Mouse (Mus musculus): ENCODE measurements around the gene Synj2. TPM values are rescaled to one million over a fixed set of nuclear protein-coding genes. Genes with fewer than 3 reads are reported as not detected.

Gene Synj2
- polyA plus RNA-seq, 1 experiment from 2014 or later: 2.4 TPM

DNA sequence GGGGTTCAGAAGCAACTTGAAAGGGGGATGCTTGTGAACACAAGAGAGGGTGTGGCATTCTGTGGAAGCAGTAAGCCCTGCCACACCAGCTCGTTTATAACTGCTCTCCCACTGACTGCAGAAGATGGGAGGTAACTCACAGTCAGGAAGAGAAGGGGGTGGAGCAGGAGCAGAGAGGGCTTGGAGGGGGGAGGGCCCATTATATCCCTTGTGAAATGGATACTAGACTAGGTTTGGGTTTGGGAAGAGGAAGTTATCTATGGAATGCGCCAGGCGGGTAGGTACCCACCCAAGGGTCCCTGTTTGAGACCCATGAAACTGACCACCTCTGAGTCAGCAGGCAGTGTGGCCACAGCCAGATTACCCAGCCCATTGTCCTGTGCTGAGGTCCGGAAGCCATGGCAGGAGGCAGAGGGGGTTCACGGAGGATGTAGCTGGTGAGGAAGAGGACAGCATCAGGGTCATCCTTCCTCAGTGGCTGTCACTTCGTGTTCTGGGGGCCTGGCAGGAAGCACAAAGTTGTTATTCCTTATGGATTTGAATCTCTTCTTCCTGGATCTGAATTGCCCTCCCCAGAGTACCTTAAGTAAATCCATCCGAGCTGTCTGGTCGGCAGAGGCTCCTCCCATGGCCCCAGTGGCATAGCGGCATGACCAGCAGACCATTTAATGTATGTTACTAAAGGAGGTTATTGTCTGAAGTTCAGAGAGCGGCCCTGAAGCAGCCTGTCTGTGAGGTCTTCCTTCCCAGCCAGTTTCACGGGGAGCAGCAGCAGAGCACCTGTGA is 46.4 kb downstream of the Synj2 start:
- Histone ChIP-seq H3K27me3 (no peaks in the 10 kb centered on the region), H3K4me3 (replicated peaks) (no peak overlapping the region), H3K9me3 (replicated peaks) (no peaks in the 10 kb centered on the region), H3K27ac (replicated peaks) (no peak overlapping the region), H3K36me3 (replicated peaks) (no peaks in the 10 kb centered on the region), H3K4me1 (replicated peaks) (no peaks in the 10 kb centered on the region), H3K9ac (no peak overlapping the region), H3K4me2 (no peak overlapping the region)
- no peak for ATAC-seq (ENCODE audit: insufficient read depth)
- WGBS (ENCODE audit: insufficient replicate concordance): 25% methylated on average over 11 of the region's 11 CpGs

DNA sequence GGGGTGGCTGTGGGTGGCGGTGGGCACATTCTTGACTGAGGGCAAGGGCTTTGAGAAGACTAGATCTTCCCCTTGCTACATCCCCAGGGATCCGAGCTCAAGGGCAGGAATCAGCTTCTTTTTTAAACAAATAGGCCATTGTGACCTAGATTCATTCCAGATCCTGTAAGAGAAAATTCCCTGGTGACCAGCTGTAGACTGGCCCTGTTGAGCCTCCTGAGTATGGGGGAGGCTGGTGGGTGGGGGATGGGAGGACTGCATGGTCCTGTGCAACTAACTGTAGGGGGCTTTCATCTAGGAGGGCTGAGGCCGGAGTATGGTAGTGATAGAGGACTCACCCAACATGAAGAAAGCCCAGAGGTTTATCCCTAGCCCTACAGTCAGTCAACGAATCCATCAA is 47.0 kb downstream of the Synj2 start:
- WGBS (ENCODE audit: insufficient replicate concordance): 60% methylated on average over 4 of the region's 4 CpGs
- no peak overlapping the region for H3K9ac ChIP-seq
- no peaks in the 10 kb centered on the region for H3K9me3 ChIP-seq (replicated peaks)
- H3K4me1 ChIP-seq (replicated peaks): no peaks in the 10 kb centered on the region
- H3K27ac ChIP-seq (replicated peaks): no peak overlapping the region
- H3K4me2 ChIP-seq: no peak overlapping the region
- H3K36me3 ChIP-seq (replicated peaks): no peaks in the 10 kb centered on the region
- ATAC-seq (ENCODE audit: insufficient read depth): no peak
- no peaks in the 10 kb centered on the region for H3K27me3 ChIP-seq
- no peak overlapping the region for H3K4me3 ChIP-seq (replicated peaks)

DNA sequence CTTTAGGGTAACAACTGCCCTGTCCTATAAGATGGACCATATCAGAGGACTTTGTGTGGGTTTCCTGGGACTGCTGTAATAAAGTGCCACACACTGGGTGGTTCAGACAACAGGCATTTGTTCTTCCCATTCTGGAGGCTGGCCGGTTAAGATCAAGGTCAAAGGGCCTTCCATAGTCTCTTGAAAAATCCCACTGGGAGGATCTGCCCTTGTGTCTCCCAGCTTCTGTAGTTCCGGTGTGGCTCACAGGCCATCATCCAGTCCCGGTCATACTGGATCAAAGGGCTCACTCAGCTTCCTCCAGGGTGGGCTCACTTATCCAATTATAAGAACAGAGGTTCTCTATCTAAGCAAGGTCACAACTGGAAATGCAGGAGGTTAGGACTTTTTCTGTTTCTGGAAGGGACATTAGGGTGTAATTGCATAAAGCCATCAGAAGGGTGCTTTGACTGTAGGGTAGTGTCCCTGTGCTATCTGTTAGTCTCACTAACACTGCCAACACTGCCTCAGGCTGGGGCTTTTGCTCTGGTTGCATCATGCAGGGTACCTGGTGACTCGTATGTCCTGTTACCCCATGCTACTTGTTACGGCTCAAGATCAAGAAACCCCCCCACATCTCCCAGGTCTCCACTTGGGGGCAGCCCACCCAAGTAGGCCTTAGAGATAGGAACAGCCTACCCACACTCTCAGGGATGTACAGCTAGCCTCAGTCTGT is 51.9 kb downstream of the Synj2 start:
- no peak for ATAC-seq (ENCODE audit: insufficient read depth)

DNA sequence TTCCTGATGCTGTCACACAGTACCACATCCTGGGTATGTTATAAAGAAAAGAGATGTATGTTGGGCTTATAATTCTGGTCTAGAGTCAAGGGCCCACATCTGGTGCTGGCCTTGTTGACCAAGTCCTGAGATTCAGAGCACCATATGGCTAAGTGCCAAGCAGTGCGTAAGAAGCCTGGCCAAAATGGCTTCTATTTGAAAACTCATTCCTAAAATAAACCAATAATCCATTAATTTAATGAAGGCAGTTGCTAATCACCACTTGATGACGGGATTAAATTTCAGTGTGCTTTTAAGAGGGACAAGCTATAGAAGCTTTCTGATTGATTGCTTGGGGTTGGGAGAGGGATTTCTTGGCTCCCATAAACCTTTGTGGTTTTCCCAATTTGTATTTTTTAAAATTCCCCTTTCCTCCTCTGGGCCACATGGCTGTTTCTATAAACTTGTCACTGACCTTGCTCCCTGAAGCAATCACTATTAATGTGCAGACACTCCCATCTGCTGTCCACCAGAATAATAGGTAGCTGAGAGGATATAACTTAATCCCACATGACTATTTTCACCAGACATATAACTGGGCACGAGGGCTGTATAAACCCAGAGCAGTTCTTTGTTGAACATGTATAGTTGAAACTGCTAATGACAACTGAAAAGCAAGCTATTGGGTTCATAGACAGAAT is 52.6 kb downstream of the Synj2 start:
- ATAC-seq (ENCODE audit: insufficient read depth): no peak
- Histone ChIP-seq H3K9me3 (replicated peaks) (no peaks in the 10 kb centered on the region), H3K27me3 (no peaks in the 10 kb centered on the region), H3K4me2 (no peak overlapping the region), H3K27ac (replicated peaks) (no peak overlapping the region), H3K36me3 (replicated peaks) (no peaks in the 10 kb centered on the region), H3K4me3 (replicated peaks) (no peak overlapping the region), H3K9ac (no peak overlapping the region), H3K4me1 (replicated peaks) (no peaks in the 10 kb centered on the region)
- WGBS (ENCODE audit: insufficient replicate concordance): 57% methylated on average over 3 of the region's 3 CpGs

More for the DNA sequence above, 51.9 kb downstream of the Synj2 start:
- H3K27ac ChIP-seq (replicated peaks): no peak overlapping the region
- H3K4me1 ChIP-seq (replicated peaks): no peaks in the 10 kb centered on the region
- no peak overlapping the region for H3K9ac ChIP-seq
- H3K4me3 ChIP-seq (replicated peaks): no peak overlapping the region
- WGBS (ENCODE audit: insufficient replicate concordance): 66% methylated on average over 5 of the region's 5 CpGs
- H3K27me3 ChIP-seq: no peaks in the 10 kb centered on the region
- H3K4me2 ChIP-seq: no peak overlapping the region
- no peaks in the 10 kb centered on the region for H3K36me3 ChIP-seq (replicated peaks)
- no peaks in the 10 kb centered on the region for H3K9me3 ChIP-seq (replicated peaks)

DNA sequence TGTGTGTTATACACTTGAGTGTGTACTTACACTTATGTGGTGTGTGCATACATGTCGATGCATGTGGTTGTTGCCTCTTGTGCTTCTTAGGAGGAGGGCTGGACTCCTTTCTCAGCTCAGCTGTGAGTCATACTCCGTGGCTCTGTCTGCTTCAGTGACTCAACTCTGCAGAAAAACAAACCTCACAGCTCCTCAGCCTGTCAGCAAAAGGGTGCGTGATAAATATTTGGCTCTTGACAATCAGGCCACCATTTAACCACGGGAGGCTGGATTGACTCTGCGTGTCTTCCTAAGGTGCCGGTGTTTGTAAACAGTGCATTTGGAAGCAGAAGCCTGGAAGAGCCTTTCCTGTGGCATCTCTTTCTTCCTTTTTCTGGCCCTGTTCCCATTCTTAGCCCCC is 53.5 kb downstream of the Synj2 start:
- no peaks in the 10 kb centered on the region for H3K27me3 ChIP-seq
- no peak overlapping the region for H3K4me3 ChIP-seq (replicated peaks)
- H3K9ac ChIP-seq: no peak overlapping the region
- H3K36me3 ChIP-seq (replicated peaks): no peaks in the 10 kb centered on the region
- no peak overlapping the region for H3K27ac ChIP-seq (replicated peaks)
- no peaks in the 10 kb centered on the region for H3K4me1 ChIP-seq (replicated peaks)
- no peak overlapping the region for H3K4me2 ChIP-seq
- 55% methylated on average over 6 of the region's 6 CpGs for WGBS (ENCODE audit: insufficient replicate concordance)
- ATAC-seq (ENCODE audit: insufficient read depth): no peak
- no peaks in the 10 kb centered on the region for H3K9me3 ChIP-seq (replicated peaks)

DNA sequence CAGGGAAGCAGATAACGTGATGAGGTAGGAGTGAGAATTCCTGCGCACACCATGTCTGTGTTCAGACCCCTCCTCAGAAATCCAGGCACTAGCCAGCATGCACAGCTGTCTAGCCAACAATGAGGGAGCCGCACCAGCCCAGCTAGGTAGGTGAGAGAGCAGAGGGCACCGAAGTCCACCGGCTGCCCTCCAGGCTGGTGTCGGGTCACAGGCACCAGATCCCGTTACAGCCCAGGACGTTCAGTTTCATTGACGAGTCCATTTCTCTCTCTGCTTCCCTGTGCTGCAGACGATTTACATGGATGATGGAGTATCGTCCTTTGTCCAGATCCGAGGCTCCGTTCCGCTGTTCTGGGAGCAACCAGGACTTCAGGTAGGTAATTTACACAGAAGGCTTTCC is 55.5 kb downstream of the Synj2 start:
- no peaks in the 10 kb centered on the region for H3K4me1 ChIP-seq (replicated peaks)
- ATAC-seq (ENCODE audit: insufficient read depth): no peak
- H3K27ac ChIP-seq (replicated peaks): no peak overlapping the region
- no peaks in the 10 kb centered on the region for H3K27me3 ChIP-seq
- no peaks in the 10 kb centered on the region for H3K9me3 ChIP-seq (replicated peaks)
- 79% methylated on average over 14 of the region's 14 CpGs for WGBS (ENCODE audit: insufficient replicate concordance)
- H3K4me3 ChIP-seq (replicated peaks): no peak overlapping the region
- H3K36me3 ChIP-seq (replicated peaks): no peaks in the 10 kb centered on the region
- no peak overlapping the region for H3K4me2 ChIP-seq
- no peak overlapping the region for H3K9ac ChIP-seq

DNA sequence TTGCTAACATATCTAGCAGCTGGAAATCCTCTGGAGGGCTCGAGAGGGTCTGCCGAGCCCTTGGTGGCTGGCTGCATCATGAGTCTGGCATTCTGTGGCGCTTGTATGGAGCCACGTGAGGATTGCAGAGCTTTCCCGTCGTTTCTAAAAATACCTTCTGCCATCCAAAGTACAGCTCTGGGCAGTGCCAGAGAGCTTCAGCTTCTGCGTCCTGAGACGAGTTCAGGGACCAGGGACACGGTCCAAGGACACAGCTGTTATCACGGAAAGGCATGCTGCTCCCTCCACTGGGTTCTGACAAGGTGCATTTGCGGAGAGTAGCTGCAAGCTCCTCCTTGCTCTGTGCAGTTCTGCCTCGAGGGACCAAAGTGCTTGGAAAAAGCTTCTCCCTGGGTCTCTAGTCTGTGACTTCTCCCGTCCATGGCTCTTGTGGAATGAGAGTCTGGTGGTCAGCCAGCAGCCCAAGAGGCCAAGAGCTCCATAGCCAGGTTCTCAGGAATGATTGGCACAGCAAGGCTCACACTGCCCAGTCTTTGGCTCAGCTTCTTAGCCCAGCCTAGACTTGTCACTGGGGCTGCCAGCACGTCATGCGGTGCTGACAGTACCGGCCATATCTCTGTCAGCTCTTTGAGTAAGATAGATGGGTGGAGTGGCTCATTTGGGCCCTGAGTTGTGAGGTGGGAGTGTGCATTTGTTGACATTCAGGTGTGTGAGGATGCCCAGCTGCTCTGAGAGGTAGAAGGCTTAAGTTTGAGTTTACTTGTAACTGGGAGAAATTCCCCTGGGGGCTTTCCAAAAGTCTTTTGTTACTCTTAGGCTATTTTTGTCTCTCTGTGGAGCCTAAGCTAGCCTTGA is 56.5 kb downstream of the Synj2 start:
- WGBS (ENCODE audit: insufficient replicate concordance): 58% methylated on average over 16 of the region's 16 CpGs
- no peaks in the 10 kb centered on the region for H3K27me3 ChIP-seq
- no peaks in the 10 kb centered on the region for H3K36me3 ChIP-seq (replicated peaks)
- no peak overlapping the region for H3K4me3 ChIP-seq (replicated peaks)
- H3K4me2 ChIP-seq: no peak overlapping the region
- H3K9me3 ChIP-seq (replicated peaks): no peaks in the 10 kb centered on the region
- H3K27ac ChIP-seq (replicated peaks): no peak overlapping the region
- no peaks in the 10 kb centered on the region for H3K4me1 ChIP-seq (replicated peaks)
- H3K9ac ChIP-seq: no peak overlapping the region
- no peak for ATAC-seq (ENCODE audit: insufficient read depth)

DNA sequence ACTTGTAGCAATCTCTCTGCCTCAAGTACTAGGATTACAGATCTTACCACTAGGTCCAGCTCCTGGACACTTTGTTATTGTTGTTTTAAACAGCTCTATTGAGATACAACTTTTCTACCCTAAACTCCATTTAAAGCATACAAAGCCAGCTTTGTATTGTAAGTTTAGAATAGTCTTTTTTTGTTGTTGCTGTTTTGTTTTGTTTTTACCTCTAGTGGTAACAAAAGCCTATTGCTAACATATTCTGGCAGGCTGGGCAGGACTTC is 57.1 kb downstream of the Synj2 start:
- Histone ChIP-seq H3K27ac (replicated peaks) (no peak overlapping the region), H3K4me3 (replicated peaks) (no peak overlapping the region), H3K4me1 (replicated peaks) (no peaks in the 10 kb centered on the region), H3K9me3 (replicated peaks) (no peaks in the 10 kb centered on the region), H3K4me2 (no peak overlapping the region), H3K27me3 (no peaks in the 10 kb centered on the region), H3K36me3 (replicated peaks) (no peaks in the 10 kb centered on the region), H3K9ac (no peak overlapping the region)
- ATAC-seq (ENCODE audit: insufficient read depth): no peak

DNA sequence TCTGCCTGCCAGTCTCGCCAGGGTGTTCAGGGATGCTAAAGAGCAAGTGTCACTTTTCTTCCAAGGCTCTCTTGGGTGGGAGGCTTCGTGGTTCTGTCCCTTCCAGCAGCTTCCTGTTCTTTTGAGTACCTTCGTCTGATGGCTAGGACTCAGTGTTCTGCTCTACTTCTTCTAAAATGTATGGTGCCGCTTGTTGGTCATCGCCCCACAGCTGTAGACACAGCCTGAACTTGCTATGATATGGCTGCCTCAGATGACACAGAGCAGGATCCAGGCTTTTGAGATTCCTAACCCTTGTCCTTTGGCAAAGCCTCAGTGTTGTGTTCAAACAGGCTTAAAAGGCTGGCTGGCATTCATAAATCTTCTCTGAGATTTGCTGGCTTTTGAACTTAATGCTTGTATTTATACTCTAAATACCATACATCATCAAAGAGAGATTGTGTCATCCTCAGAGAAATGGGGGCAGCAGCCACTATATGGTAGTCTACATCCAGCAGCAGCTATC is 58.0 kb downstream of the Synj2 start:
- Histone ChIP-seq H3K9ac (no peak overlapping the region), H3K27me3 (no peaks in the 10 kb centered on the region), H3K36me3 (replicated peaks) (no peaks in the 10 kb centered on the region; the same call in 1 of the 2 replicates), H3K4me2 (no peak overlapping the region), H3K27ac (replicated peaks) (no peak overlapping the region), H3K4me1 (replicated peaks) (no peaks in the 10 kb centered on the region), H3K4me3 (replicated peaks) (no peak overlapping the region), H3K9me3 (replicated peaks) (no peaks in the 10 kb centered on the region)
- WGBS (ENCODE audit: insufficient replicate concordance): 43% methylated on average over 5 of the region's 5 CpGs
- ATAC-seq (ENCODE audit: insufficient read depth): no peak

DNA sequence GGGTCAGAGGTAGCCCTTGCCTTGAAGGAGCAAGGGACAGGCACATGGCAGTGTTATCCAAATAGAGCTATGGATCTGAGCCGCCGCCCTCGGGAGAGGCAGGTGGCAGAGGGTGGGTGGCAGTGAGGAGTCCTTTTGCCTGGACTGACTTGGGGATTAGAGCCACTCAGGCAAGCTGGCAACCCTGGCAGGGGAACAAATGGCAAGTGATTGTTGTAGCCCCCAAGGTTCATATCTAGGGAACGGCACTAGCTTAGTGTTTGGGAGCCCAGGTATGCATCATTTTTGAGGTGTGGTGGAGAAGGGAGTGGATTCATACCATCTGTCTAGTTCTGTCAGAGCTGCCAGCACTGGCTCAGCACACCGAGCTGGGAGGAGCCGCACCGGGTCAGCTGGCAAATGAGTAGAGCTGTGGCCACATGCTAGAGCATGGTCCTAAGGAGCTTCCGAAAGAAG is 59.8 kb downstream of the Synj2 start:
- Histone ChIP-seq H3K9me3 (replicated peaks) (no peaks in the 10 kb centered on the region), H3K4me3 (replicated peaks) (no peak overlapping the region), H3K9ac (no peak overlapping the region), H3K36me3 (replicated peaks) (no peaks in the 10 kb centered on the region; the same call in 1 of the 2 replicates), H3K27me3 (no peaks in the 10 kb centered on the region), H3K27ac (replicated peaks) (no peak overlapping the region), H3K4me2 (no peak overlapping the region), H3K4me1 (replicated peaks) (peaks cover 11% of the 10 kb centered on the region)
- 66% methylated on average over 8 of the region's 8 CpGs for WGBS (ENCODE audit: insufficient replicate concordance)
- no peak for ATAC-seq (ENCODE audit: insufficient read depth)

DNA sequence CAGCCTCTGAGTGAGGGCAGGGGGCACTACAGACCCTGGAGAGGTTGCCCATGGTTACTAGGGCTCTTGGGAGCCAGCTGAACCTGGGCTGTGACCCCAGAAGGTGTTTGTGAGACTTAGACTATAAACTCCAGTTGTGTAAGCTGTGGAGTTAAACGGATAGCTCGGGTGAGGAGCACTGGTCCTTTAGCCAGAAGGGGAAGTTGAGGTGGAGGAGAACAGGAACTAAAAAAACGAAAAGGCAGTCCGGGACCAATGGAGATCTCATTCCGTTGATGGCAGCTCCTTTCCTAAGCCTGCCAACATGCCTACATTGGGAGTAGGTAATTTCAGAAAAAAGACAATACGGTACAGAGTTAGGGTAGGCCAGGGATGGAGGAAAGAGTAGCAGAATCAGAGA is 60.3 kb downstream of the Synj2 start:
- no peak overlapping the region for H3K9ac ChIP-seq
- 25% methylated on average over 6 of the region's 6 CpGs for WGBS (ENCODE audit: insufficient replicate concordance)
- H3K4me3 ChIP-seq (replicated peaks): no peak overlapping the region
- no peak for ATAC-seq (ENCODE audit: insufficient read depth)
- H3K4me2 ChIP-seq: no peak overlapping the region
- H3K27me3 ChIP-seq: no peaks in the 10 kb centered on the region
- H3K27ac ChIP-seq (replicated peaks): no peak overlapping the region
- no peaks in the 10 kb centered on the region for H3K9me3 ChIP-seq (replicated peaks)
- no peaks in the 10 kb centered on the region; the same call in 1 of the 2 replicates for H3K36me3 ChIP-seq (replicated peaks)
- peaks cover 16% of the 10 kb centered on the region for H3K4me1 ChIP-seq (replicated peaks)
